Mouse (Mus musculus) cerebellum, postnatal 14 days (tissue): ENCODE measurements at regions not wholly inside any gene's neighbourhood (a gene's known extent, or its start where the extent isn't known, plus 50 kb on each side); places are given as distances from the start of the nearest gene placed in this dataset.

ENCODE experiments used
- DNase-seq, 2 experiments: peaks; one replicate each; pipeline ENCODE4 v3.0.0; 2021; ENCODE audit warnings: mixed read lengths in 2 of 2

- no peak for DNase-seq
Measured at GRCm38 (mm10) chr17:73052956-73053355, 54.8 kb upstream of the Lclat1 start.

DNA sequence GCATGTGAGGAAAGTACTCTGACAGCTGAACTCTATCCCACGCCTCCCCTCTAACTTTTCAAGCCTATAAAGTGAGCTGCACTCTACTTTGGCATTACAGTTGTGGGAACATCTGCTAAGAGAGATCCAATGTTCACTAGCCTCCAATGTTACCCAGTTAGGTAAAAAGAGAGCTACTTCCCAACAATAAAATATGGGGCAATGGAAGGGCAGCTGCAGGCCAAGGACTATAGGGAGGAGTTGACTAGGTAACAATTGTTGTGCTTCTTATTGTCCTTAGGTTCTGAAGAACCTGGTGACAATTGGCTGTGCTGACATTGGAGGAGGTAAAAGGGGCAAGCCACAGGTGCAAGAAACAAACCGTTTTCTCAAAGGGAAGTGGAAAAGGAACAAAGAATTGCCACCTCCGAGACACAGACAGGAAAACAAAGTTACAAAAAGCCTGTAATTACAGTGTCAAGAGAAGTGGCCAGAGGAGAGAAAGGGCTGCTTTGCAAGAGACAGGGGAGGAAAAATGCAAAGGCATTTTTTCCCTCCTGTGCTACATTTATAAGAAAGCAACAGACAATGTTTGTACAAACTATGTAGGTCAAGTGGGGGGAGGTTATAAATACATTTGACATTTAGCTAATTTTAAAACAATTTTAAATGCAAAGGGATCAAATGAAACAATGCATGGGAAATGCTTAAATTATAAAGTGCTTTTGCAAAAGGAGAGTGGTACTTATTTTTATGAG, 54.1 kb upstream of the Lclat1 start:
- no peak for DNase-seq

GRCm38 (mm10) chr17:73054226-73054625, 53.6 kb upstream of the Lclat1 start:
- no peak for DNase-seq

DNA sequence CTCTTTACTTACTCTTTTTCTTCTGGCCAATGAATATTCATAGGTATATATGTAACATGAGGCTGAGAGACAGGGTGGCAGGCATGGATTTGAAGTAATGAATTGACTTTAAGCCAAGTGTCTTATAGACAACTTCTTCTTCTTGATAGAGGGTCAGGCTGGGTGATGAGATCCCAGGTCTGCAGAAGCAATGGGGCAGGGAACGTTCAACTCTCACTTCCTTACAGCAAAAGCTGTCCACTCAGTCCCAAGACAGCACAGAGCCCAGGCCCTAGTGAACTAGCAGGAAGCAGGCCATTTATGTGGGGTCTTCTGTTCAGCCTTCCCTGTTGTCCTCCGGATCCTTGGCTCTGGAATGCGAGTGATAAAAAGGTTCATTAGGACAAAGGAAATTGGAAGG, 52.6 kb upstream of the Lclat1 start:
- no peak for DNase-seq

- no peak for DNase-seq
Measured at GRCm38 (mm10) chr17:73055611-73056010, 52.2 kb upstream of the Lclat1 start.

DNA sequence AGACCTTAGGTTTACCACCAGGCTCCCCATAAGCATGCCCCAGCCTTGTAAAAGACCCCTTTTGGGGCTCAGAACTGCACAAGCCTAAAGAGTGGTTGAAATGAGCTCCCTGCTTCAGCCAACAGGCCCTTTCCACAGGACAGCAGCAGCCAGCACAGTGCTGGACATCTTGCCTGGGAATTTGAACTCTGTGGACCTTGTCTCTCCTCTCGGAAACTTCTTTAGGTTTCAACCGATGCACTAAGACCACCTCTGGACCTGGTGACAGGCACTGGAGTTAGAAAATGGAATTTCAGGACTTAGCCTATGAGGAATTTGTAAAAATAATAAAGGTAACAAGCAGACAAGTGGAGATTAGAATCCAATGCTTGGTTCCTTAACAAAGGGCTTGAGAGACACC, 51.2 kb upstream of the Lclat1 start:
- DNase-seq: no peak
